Mouse (Mus musculus) heart, postnatal 0 days (tissue): Measurements from ENCODE around the gene Pebp1. TPM values are rescaled to one million over a fixed set of nuclear protein-coding genes. Genes with fewer than 3 reads are reported as not detected.

ENCODE experiments used
- ATAC-seq: fragments of 200-750 bp; cut with Nextera tagmentation; 2 replicates; pipeline ENCODE4 v1.8.0; 2017; ENCODE audit warnings: low read depth, moderate number of reproducible peaks, moderate library complexity; ENCODE audit not compliant: insufficient read depth
- DNase-seq: peaks from one replicate; pipeline ENCODE4 v3.0.0-alpha.2; 2016; ENCODE audit warnings: low spot score
- H3K27ac ChIP-seq: fragments of 300-500 bp; sonication (generic); 2 replicates; pipeline ENCODE4 v1.5.1; 2014; ENCODE audit warnings: low read depth, mild to moderate bottlenecking
- H3K27me3 ChIP-seq: fragments of 300-500 bp; sonication (generic); 2 replicates; pipeline ENCODE4 v1.6.1; 2014; ENCODE audit warnings: low read length, mixed read lengths; ENCODE audit not compliant: control insufficient read depth, insufficient read depth
- H3K36me3 ChIP-seq: fragments of 300-500 bp; sonication (generic); replicated peaks from 2 replicates; pipeline ENCODE4 v1.6.1; 2014; ENCODE audit warnings: low read length, mixed read lengths; ENCODE audit not compliant: control insufficient read depth, insufficient read depth
- H3K4me1 ChIP-seq: fragments of 300-500 bp; sonication (generic); 2 replicates; pipeline ENCODE4 v1.6.1; 2014; ENCODE audit warnings: antibody characterized with exemption; ENCODE audit not compliant: control insufficient read depth, insufficient read depth
- H3K4me2 ChIP-seq: fragments of 300-500 bp; sonication (generic); 2 replicates; pipeline ENCODE4 v1.6.1; 2014; ENCODE audit warnings: low read depth, mild to moderate bottlenecking, low read length, moderate library complexity
- H3K4me3 ChIP-seq: fragments of 300-500 bp; sonication (generic); 2 replicates; pipeline ENCODE4 v1.5.1; 2014; ENCODE audit warnings: low read depth, low read length
- H3K9ac ChIP-seq: fragments of 300-500 bp; sonication (generic); replicated peaks from 2 replicates; pipeline ENCODE4 v1.6.1; 2014; ENCODE audit warnings: low read depth, low read length, mixed read lengths
- H3K9me3 ChIP-seq: fragments of 300-500 bp; sonication (generic); replicated peaks from 2 replicates; pipeline ENCODE4 v1.6.1; 2016; ENCODE audit warnings: low read length; ENCODE audit not compliant: control insufficient read depth
- CTCF ChIP-seq: IDR thresholded peaks from 2 replicates; pipeline ENCODE4 v1.5.1; 2016; ENCODE audit warnings: antibody characterized with exemption, control low read depth, low read depth
- EP300 ChIP-seq: IDR thresholded peaks from 2 replicates; pipeline ENCODE4 v1.6.1; 2016; ENCODE audit warnings: antibody characterized with exemption, low read depth
- WGBS: fragments of 180-500 bp; shearing (Covaris S2); extraction: QIAGEN DNeasy Blood & Tissue Kit; methylation state at CpG from one replicate; pipeline ENCODE4 v1.1.7; 2014; 5-methylcytosine and 5-hydroxymethylcytosine counted together
- polyA plus RNA-seq: library from polyadenylated mRNA; unstranded; fragments of >200 nt; fragmentation: Nextera tagmentation; extraction: Ambion mirVana; gene quantifications from 2 replicates; pipeline ENCODE4 v1.2.1, GENCODE M21; 2015
- total RNA-seq: library from RNA; depleted of rRNA; stranded (reverse); fragments of >200 nt; gene quantifications from 2 replicates; pipeline ENCODE4 v1.2.3, GENCODE M21; 2014; ENCODE audit warnings: low replicate concordance

Gene Pebp1
- total and polyA plus RNA-seq, 2 experiments from 2014 or later, result 527 to 871 TPM

- ATAC-seq (peak; percentile 76), DNase-seq (peak; percentile 49)
- no peak overlapping the region for H3K4me3 ChIP-seq
- no peak overlapping the region for H3K9ac ChIP-seq
- peaks cover 4% of the 10 kb centered on the region; the same call in 1 of the 2 replicates for H3K4me1 ChIP-seq
- WGBS, result 66% methylated on average over 15 of the region's 15 CpGs
- H3K9me3 ChIP-seq, result no peaks in the 10 kb centered on the region
- H3K27me3 ChIP-seq, result no peaks in the 10 kb centered on the region
- H3K4me2 ChIP-seq, result peak overlapping the region; percentile 1; the same call in 1 of the 2 replicates
- peaks cover 24% of the 10 kb centered on the region for H3K36me3 ChIP-seq
- H3K27ac ChIP-seq, result peak overlapping the region; percentile 18; the same call in 1 of the 2 replicates
- TF ChIP-seq EP300 (no peak), CTCF (no peak)
Measured at GRCm38 (mm10) chr5:117278809-117279668, 8.4 kb downstream of the Pebp1 start.

GRCm38 (mm10) chr5:117277784-117278183 is 9.6 kb downstream of the Pebp1 start:
- TF ChIP-seq CTCF, result no peak
- no peak for TF ChIP-seq EP300
- 90% methylated on average over 6 of the region's 6 CpGs for WGBS

GRCm38 (mm10) chr5:117274817-117275216 is 12.6 kb downstream of the Pebp1 start:
- H3K27me3 ChIP-seq, result no peaks in the 10 kb centered on the region
- ATAC-seq (no peak), DNase-seq (no peak)
- H3K4me1 ChIP-seq, result peaks cover 4% of the 10 kb centered on the region; the same call in 1 of the 2 replicates
- WGBS, result 75% methylated on average over 5 of the region's 5 CpGs
- no peaks in the 10 kb centered on the region for H3K9me3 ChIP-seq
- no peak overlapping the region for H3K4me3 ChIP-seq
- no peak overlapping the region for H3K27ac ChIP-seq
- TF ChIP-seq EP300, result no peak
- TF ChIP-seq CTCF, result peak; percentile 38
- no peak overlapping the region for H3K9ac ChIP-seq
- 0 out of 2 replicates have a peak, but pooled peaks cover 7% of the 10 kb centered on the region for H3K36me3 ChIP-seq
- H3K4me2 ChIP-seq, result no peak overlapping the region

More at GRCm38 (mm10) chr5:117277784-117278183, 9.6 kb downstream of the Pebp1 start:
- Histone ChIP-seq H3K36me3 (peaks cover 16% of the 10 kb centered on the region), H3K27ac (no peak overlapping the region), H3K4me2 (no peak overlapping the region), H3K9ac (no peak overlapping the region), H3K9me3 (no peaks in the 10 kb centered on the region), H3K4me3 (no peak overlapping the region), H3K27me3 (no peaks in the 10 kb centered on the region), H3K4me1 (peaks cover 4% of the 10 kb centered on the region; the same call in 1 of the 2 replicates)
- ATAC-seq, result no peak
- no peak for DNase-seq

GRCm38 (mm10) chr5:117271945-117272344 is 15.5 kb downstream of the Pebp1 start:
- Histone ChIP-seq H3K4me3 (no peak overlapping the region), H3K9me3 (no peaks in the 10 kb centered on the region), H3K27me3 (no peaks in the 10 kb centered on the region), H3K4me1 (no peaks in the 10 kb centered on the region), H3K27ac (no peak overlapping the region), H3K9ac (no peak overlapping the region), H3K4me2 (no peak overlapping the region), H3K36me3 (0 out of 2 replicates have a peak, but pooled peaks cover 7% of the 10 kb centered on the region)
- ATAC-seq (no peak), DNase-seq (no peak)
- TF ChIP-seq EP300 (no peak), CTCF (no peak)
- WGBS, result 90% methylated on average over 14 of the region's 14 CpGs

- 92% methylated on average over 12 of the region's 12 CpGs for WGBS
- Histone ChIP-seq H3K4me3 (no peak overlapping the region), H3K27ac (no peak overlapping the region), H3K4me1 (no peaks in the 10 kb centered on the region), H3K9me3 (no peaks in the 10 kb centered on the region), H3K36me3 (peaks cover 15% of the 10 kb centered on the region; the same call in 1 of the 2 replicates), H3K27me3 (no peaks in the 10 kb centered on the region), H3K9ac (no peak overlapping the region), H3K4me2 (no peak overlapping the region)
- DNase-seq (no peak), ATAC-seq (no peak)
- TF ChIP-seq EP300 (no peak), CTCF (no peak)
Measured at GRCm38 (mm10) chr5:117269395-117269794, 18.0 kb downstream of the Pebp1 start.
